Mouse (Mus musculus) stomach, embryonic 15.5 days (tissue): ENCODE measurements around the gene Exoc6. TPM values are rescaled to one million over a fixed set of nuclear protein-coding genes. Genes with fewer than 3 reads are reported as not detected.

Experiments
- ATAC-seq: fragments of 200-750 bp; cut with Nextera tagmentation; 2 replicates; pipeline ENCODE4 v1.8.0; 2017; ENCODE audit warnings: low read depth, moderate number of reproducible peaks, moderate TSS enrichment; ENCODE audit not compliant: insufficient read depth, low FRiP score
- H3K27ac ChIP-seq: fragments of 300-500 bp; sonication (generic); 2 replicates; pipeline ENCODE4 v1.5.1; 2015; ENCODE audit warnings: mild to moderate bottlenecking, inconsistent platforms
- H3K27me3 ChIP-seq: fragments of 300-500 bp; sonication (generic); replicated peaks from 2 replicates; pipeline ENCODE4 v1.6.1; 2015; ENCODE audit warnings: inconsistent platforms
- H3K36me3 ChIP-seq: fragments of 300-500 bp; sonication (generic); 2 replicates; pipeline ENCODE4 v1.6.1; 2015; ENCODE audit warnings: inconsistent platforms
- H3K4me1 ChIP-seq: fragments of 300-500 bp; sonication (generic); 2 replicates; pipeline ENCODE4 v1.6.1; 2015; ENCODE audit warnings: inconsistent platforms
- H3K4me2 ChIP-seq: fragments of 300-500 bp; sonication (generic); 2 replicates; pipeline ENCODE4 v1.6.1; 2015; ENCODE audit warnings: mild to moderate bottlenecking, inconsistent platforms
- H3K4me3 ChIP-seq: fragments of 300-500 bp; sonication (generic); replicated peaks from 2 replicates; pipeline ENCODE4 v1.5.1; 2015; ENCODE audit warnings: inconsistent platforms
- H3K9ac ChIP-seq: fragments of 300-500 bp; sonication (generic); 2 replicates; pipeline ENCODE4 v1.6.1; 2015; ENCODE audit warnings: inconsistent platforms
- H3K9me3 ChIP-seq: fragments of 300-500 bp; sonication (generic); 2 replicates; pipeline ENCODE4 v1.6.1; 2016; ENCODE audit warnings: inconsistent platforms
- WGBS: fragments of 180-500 bp; shearing (Covaris S2); methylation state at CpG from one replicate; pipeline ENCODE4 v1.1.7; 2015; 5-methylcytosine and 5-hydroxymethylcytosine counted together
- polyA plus RNA-seq: library from polyadenylated mRNA; unstranded; fragments of >200 nt; fragmentation: Nextera tagmentation; extraction: Ambion mirVana; gene quantifications from 2 replicates; pipeline ENCODE4 v1.2.1, GENCODE M21; 2015

The Exoc6 gene
- polyA plus RNA-seq, 1 experiment from 2014 or later, result 14.9 TPM

DNA sequence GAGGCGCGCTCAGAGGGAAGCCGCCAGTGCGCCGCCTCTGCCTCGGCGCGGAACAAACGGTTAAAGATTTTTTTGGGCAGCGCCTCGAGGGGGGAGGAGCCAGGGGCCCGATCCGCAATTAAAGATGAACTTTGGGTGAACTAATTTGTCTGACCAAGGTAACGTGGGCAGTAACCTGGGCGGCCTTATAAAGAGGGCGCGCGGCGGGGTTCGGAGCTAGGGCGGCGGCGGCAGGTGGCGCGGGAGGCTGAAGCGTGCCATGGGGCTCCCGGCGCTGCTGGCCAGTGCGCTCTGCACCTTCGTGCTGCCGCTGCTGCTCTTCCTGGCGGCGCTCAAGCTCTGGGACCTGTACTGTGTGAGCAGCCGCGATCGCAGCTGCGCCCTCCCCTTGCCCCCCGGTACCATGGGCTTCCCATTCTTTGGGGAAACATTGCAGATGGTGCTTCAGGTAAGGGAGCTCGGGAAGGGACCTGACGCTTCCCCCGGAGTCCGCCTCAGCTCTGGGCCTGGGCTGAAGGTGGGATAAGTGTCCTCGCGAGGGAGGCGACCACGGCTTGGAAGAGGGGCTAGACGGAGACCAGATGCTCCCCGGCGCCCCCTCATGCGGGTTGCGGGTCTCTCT is 147.5 kb downstream of the Exoc6 start, which contains the start of gene Cyp26a1:
Gene Cyp26a1 (plus strand): TSS at position 148 of the 622 bp plus-strand sequence.
- Histone ChIP-seq H3K9me3 (no peaks in the 10 kb centered on the region), H3K4me2 (peak within 1 kb of the TSS; percentile 63), H3K27ac (no peak within 1 kb of the TSS), H3K36me3 (no peaks in the 10 kb centered on the region), H3K9ac (no peak within 1 kb of the TSS), H3K4me3 (peak within 1 kb of the TSS; percentile 36), H3K4me1 (peaks cover 20% of the 10 kb centered on the region), H3K27me3 (peaks cover 93% of the 10 kb centered on the region)
- no peak for ATAC-seq
- under 1% methylated on average over 51 of the region's 51 CpGs for WGBS

DNA sequence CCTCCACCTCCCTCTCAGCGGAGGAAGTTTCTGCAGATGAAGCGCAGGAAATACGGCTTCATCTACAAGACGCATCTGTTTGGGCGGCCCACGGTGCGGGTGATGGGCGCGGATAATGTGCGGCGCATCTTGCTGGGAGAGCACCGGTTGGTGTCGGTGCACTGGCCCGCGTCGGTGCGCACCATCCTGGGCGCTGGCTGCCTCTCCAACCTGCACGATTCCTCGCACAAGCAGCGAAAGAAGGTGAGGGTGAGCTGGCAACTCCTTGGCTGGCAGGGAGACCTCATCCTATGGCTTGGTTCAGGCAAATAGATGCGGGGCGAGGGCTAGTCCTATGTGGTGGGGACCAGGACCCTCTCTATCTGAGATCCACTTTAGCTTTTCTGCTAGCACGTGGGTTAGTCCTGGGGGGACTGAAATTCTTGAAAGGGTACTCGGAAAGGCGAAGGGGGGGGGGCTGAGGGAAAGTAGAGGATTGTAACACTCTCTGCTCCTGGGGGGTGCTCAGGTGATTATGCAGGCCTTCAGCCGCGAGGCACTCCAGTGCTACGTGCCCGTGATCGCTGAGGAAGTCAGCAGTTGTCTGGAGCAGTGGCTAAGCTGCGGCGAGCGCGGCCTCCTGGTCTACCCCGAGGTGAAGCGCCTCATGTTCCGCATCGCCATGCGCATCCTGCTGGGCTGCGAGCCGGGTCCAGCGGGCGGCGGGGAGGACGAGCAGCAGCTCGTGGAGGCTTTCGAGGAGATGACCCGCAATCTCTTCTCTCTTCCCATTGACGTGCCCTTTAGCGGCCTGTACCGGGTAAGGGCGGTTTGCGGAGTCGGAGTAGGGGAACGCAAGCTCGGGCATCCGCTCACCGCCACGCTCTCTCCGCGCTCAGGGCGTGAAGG is 148.3 kb downstream of the Exoc6 start:
- Histone ChIP-seq H3K4me3 (peak overlapping the region; percentile 36), H3K4me2 (peak overlapping the region; percentile 63), H3K36me3 (no peaks in the 10 kb centered on the region), H3K27ac (no peak overlapping the region), H3K4me1 (peaks cover 18% of the 10 kb centered on the region), H3K9me3 (no peaks in the 10 kb centered on the region), H3K9ac (no peak overlapping the region), H3K27me3 (peaks cover 93% of the 10 kb centered on the region)
- ATAC-seq, result no peak
- 1% methylated on average over 63 of the region's 63 CpGs for WGBS

DNA sequence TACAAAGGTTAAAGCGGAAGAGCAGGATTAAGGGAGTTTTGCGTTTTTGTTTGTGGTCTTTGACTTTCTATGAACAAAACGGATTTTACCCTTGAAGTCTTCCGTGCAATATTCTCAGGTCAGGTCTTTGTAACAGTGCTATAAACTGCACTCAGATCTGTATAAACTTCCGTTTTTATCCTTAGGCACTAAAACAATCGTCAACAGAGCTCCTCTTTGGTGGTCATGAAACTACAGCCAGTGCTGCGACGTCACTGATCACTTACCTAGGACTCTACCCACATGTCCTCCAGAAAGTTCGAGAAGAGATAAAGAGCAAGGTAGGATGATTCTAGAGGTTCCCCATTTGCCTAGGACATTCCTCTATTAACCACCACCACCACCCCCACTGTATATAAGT is 149.5 kb downstream of the Exoc6 start:
- no peak overlapping the region for H3K4me3 ChIP-seq
- ATAC-seq, result no peak
- no peaks in the 10 kb centered on the region for H3K36me3 ChIP-seq
- peaks cover 84% of the 10 kb centered on the region for H3K27me3 ChIP-seq
- H3K27ac ChIP-seq, result no peak overlapping the region
- H3K9me3 ChIP-seq, result no peaks in the 10 kb centered on the region
- no peak overlapping the region for H3K9ac ChIP-seq
- H3K4me2 ChIP-seq, result no peak overlapping the region
- peaks cover 18% of the 10 kb centered on the region for H3K4me1 ChIP-seq
- 26% methylated on average over 9 of the region's 9 CpGs for WGBS

DNA sequence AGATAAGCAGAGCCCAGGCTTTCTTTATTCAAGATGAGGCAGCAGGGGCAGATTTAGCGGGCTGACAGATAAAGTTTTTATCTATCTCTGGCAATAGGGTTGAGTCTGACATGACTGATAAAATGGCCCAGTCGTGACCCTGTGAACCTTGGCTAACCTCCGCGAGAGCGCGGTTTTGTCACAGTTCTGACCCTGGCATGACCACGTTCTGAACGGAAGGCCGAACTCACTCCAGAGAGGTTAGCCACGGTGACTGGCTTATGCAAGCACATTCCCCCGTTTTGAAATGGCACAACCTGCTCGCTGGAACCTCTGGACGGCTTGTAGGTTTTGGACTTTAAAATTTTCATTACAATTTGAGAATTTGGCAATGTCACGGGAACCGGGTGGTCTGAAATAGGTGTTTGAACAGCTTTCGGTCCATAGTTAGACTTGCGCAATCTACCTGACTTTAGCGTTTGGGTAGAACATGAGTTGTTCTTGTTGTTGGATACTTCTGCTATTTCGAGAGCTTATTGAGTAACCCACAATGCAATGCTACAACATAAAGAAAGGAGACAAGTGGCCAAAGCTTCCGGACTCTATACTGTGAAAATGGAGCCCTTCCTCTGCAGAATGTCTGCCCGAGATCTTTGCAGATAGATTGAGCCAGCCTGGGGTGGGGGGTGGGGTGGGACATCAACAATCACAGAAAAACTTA is 152.3 kb downstream of the Exoc6 start:
- whole genome bisulfite sequencing, result 46% methylated on average over 21 of the region's 21 CpGs
- ATAC-seq, result no peak
- Histone ChIP-seq H3K4me2 (no peak overlapping the region), H3K27ac (no peak overlapping the region), H3K9me3 (no peaks in the 10 kb centered on the region), H3K27me3 (peaks cover 56% of the 10 kb centered on the region), H3K4me1 (peaks cover 14% of the 10 kb centered on the region), H3K36me3 (no peaks in the 10 kb centered on the region), H3K4me3 (no peak overlapping the region), H3K9ac (no peak overlapping the region)

DNA sequence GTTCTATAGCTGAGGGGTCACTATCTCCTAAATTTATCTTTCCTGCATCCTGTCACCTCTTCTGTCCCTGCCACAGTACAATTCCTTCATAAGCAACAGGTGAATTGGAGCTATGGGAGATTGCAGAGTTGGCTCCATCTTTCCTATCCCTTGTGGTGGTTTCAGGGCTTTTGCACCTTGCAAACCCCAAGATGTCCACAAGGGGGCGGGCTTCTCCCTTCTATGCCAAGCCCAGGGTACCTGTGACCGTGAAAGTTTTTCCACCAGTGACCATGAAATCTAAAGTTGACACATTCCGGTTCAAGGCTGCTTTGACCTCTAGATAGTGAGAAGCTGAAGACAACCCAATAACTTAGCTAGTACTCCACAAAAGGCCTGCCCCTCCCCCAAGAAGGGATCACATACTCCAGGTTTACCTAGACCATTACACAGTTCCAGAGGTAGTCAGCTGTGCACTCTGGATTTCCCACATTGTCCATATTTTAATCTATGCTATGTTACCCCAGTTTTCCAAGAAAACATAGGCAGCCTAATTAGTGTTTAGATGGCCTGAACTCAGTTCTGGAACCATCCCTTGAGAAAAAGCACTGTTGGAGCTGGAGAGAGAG is 153.8 kb downstream of the Exoc6 start:
- Histone ChIP-seq H3K4me2 (no peak overlapping the region), H3K27ac (no peak overlapping the region), H3K9me3 (no peaks in the 10 kb centered on the region), H3K36me3 (no peaks in the 10 kb centered on the region), H3K27me3 (peaks cover 42% of the 10 kb centered on the region), H3K9ac (no peak overlapping the region), H3K4me1 (peaks cover 1% of the 10 kb centered on the region; the same call in 1 of the 2 replicates), H3K4me3 (no peak overlapping the region)
- WGBS, result 6% methylated on average over 3 of the region's 3 CpGs
- no peak for ATAC-seq

DNA sequence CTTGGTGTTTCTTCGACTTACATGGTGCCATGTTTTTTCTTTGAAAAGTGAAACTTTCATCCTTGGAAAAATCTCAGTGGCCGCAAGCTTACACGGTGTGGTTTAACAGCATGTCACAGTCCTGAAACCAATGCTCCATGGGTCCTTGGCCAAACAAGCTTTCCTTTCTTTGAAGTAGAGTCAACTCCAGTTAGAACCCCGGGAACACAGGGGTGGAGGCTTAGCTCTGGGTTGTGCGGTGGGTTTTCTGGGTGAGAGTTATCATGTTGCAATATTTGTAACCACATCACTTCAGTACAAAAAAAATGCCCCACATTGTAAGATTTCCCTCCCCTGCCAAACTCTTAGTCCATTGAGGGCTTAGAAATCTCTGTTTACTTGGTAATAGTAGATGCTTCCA is 155.5 kb downstream of the Exoc6 start:
- no peak for ATAC-seq
- Histone ChIP-seq H3K36me3 (no peaks in the 10 kb centered on the region), H3K4me3 (no peak overlapping the region), H3K9ac (no peak overlapping the region), H3K27me3 (peaks cover 25% of the 10 kb centered on the region), H3K27ac (no peak overlapping the region), H3K4me2 (no peak overlapping the region), H3K9me3 (no peaks in the 10 kb centered on the region), H3K4me1 (no peaks in the 10 kb centered on the region)
- 90% methylated on average over 5 of the region's 5 CpGs for WGBS

DNA sequence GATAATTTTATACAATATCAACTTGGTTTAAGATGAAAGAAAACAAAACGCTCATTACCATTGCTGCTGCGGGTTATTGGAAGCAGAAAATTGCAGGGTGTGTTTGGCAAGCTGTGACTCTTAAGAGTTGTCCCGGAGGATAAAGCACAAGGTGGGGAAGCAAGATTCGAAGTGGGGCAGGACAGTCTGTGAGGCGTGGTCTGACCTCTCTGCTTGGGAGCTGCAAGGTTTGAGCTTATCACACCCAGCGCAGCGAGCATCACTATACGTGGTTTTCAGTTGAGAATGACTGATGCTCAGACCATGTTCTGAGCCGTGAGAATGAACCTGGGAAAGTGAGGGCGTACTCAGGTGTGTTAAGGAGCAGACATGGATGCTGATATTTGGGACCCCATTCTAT is 164.5 kb downstream of the Exoc6 start:
- WGBS, result 58% methylated on average over 10 of the region's 10 CpGs
- ATAC-seq, result no peak
- no peak overlapping the region for H3K27ac ChIP-seq
- H3K9ac ChIP-seq, result no peak overlapping the region
- no peaks in the 10 kb centered on the region for H3K4me1 ChIP-seq
- H3K36me3 ChIP-seq, result no peaks in the 10 kb centered on the region
- no peaks in the 10 kb centered on the region for H3K27me3 ChIP-seq
- H3K4me2 ChIP-seq, result no peak overlapping the region
- H3K4me3 ChIP-seq, result no peak overlapping the region
- H3K9me3 ChIP-seq, result no peaks in the 10 kb centered on the region

DNA sequence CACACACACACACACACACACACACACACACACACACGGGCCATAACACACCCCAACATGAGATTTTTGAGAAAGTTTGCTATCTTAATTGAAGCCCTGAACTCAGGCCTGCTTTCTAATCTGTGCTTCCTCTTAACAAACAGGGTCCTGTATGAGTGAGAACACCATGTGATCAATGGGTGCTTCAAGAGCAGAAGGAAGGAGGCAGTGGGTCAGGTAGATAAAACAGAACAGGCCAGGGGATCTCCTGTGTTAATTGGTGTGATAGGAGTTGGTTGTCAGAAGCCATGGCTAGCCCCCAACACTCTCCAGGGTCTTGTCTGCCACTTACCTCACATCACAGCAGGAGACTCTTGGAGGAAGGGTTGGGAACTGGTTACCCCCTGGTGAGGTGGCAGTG is 165.8 kb downstream of the Exoc6 start:
- Histone ChIP-seq H3K4me1 (no peaks in the 10 kb centered on the region), H3K9me3 (no peaks in the 10 kb centered on the region), H3K27ac (no peak overlapping the region), H3K4me3 (no peak overlapping the region), H3K27me3 (no peaks in the 10 kb centered on the region), H3K4me2 (no peak overlapping the region), H3K36me3 (no peaks in the 10 kb centered on the region), H3K9ac (no peak overlapping the region)
- 60% methylated on average over 1 of the region's 1 CpGs for WGBS
- ATAC-seq, result no peak

DNA sequence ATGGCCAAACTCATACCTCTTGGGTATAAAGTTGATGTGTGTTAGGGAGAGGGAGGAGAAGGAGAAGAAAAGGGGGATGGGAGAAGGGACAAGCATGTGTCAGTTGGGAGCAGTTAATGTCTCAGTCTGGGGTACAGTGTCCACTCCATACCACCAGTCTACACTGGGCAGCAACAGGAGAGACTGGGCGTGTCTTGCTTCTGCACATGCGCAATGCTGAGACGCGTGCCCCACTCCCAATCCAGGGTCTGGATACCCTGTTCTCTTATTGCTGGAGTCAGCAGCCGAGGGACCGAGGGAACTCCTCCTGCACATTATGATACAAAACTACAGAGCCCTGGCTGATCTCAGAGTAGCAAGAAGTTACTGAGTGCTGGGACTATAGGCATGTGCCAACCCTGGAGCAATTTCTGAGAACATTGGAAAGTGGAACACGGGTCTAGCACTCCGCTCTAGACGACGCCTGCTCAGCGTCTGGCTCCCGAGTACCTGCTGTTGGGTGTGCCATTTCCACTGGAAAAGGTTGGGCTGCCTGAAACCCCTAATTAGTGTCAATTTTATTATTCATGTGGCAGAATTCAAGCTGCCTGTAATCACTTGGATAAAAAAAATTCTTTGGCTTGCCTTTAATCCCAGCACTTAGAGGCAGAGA is 166.4 kb downstream of the Exoc6 start:
- no peak overlapping the region for H3K27ac ChIP-seq
- ATAC-seq, result no peak
- no peaks in the 10 kb centered on the region for H3K4me1 ChIP-seq
- H3K9ac ChIP-seq, result no peak overlapping the region
- H3K36me3 ChIP-seq, result no peaks in the 10 kb centered on the region
- H3K4me2 ChIP-seq, result no peak overlapping the region
- H3K4me3 ChIP-seq, result no peak overlapping the region
- no peaks in the 10 kb centered on the region for H3K27me3 ChIP-seq
- WGBS, result 79% methylated on average over 12 of the region's 12 CpGs
- H3K9me3 ChIP-seq, result no peaks in the 10 kb centered on the region

DNA sequence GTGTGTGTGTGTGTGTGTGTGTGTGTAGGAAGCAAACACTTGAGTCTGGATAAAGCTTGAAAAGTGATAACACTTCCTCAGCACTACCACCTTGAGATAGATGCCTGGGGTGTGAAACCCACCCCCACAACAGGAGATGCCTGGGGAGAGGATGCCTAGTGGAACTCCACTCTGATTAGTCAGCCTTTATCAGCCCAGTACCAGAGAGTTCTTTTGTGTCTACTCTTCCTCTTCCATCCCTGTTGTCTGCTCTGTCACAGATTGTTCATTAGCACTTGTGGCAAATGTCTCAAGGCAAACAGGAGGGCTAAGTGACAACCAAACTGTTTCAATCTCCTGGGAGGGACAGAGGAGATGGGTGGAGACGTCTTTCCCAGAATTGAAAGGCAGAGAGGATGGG is 168.9 kb downstream of the Exoc6 start:
- WGBS, result 38% methylated on average over 1 of the region's 1 CpGs

DNA sequence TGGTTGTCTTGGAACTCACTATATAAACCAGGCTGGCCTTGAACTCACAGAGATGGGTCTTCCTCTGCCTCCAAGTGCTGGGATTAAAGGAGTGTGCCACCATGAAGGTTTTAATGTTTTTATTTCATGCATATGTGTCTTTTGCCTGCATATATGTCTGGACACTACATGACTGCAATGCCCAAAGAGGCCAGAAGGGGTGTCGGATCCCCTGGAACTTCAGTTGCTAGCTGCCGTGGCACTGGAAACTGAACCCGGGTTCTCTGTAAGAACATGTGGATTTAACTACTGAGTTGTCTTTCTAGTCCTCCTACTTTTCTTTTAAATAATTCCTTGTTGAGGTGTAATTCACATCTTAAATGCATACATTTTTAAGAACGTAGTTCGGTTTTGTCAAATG is 174.4 kb downstream of the Exoc6 start:
- WGBS, result 99% methylated on average over 5 of the region's 5 CpGs
- no peaks in the 10 kb centered on the region for H3K36me3 ChIP-seq
- H3K4me1 ChIP-seq, result no peaks in the 10 kb centered on the region
- no peaks in the 10 kb centered on the region for H3K9me3 ChIP-seq
- H3K27me3 ChIP-seq, result no peaks in the 10 kb centered on the region
- no peak overlapping the region for H3K4me2 ChIP-seq
- H3K4me3 ChIP-seq, result no peak overlapping the region
- ATAC-seq, result no peak
- H3K9ac ChIP-seq, result no peak overlapping the region
- no peak overlapping the region for H3K27ac ChIP-seq

More for the DNA sequence above, 168.9 kb downstream of the Exoc6 start:
- Histone ChIP-seq H3K36me3 (no peaks in the 10 kb centered on the region), H3K4me2 (no peak overlapping the region), H3K4me3 (no peak overlapping the region), H3K27ac (no peak overlapping the region), H3K27me3 (no peaks in the 10 kb centered on the region), H3K4me1 (no peaks in the 10 kb centered on the region), H3K9me3 (no peaks in the 10 kb centered on the region), H3K9ac (no peak overlapping the region)
- ATAC-seq, result no peak
